Mouse (Mus musculus) adrenal gland, postnatal 36 days (tissue): Measurements from ENCODE around the gene Ski. TPM values are rescaled to one million over a fixed set of nuclear protein-coding genes. Genes with fewer than 3 reads are reported as not detected.

Source experiments
- DNase-seq, 2 experiments: peaks; one replicate each; pipeline ENCODE4 v3.0.0; 2021; ENCODE audit warnings: mixed read lengths in 1 of 2
- total RNA-seq, 2 experiments: library from RNA; stranded (reverse); gene quantifications; 2 replicates each; pipeline ENCODE4 v1.2.3; 2021

Gene Ski
- total RNA-seq, 2 experiments from 2014 or later: 55.5 to 88.7 TPM

GRCm38 (mm10) chr4:155151845-155152244, 70.5 kb downstream of the Ski start:
- DNase-seq: no peak

- no peak for DNase-seq
Observed at GRCm38 (mm10) chr4:155151221-155151788, 71.1 kb downstream of the Ski start.

GRCm38 (mm10) chr4:155150276-155151113, 71.9 kb downstream of the Ski start:
- peak; percentile 92 to 96 for DNase-seq

- no peak for DNase-seq
Observed at GRCm38 (mm10) chr4:155149941-155150275, 72.5 kb downstream of the Ski start.

- peak; percentile 38 to 75 for DNase-seq
Observed at GRCm38 (mm10) chr4:155148910-155149698, 73.3 kb downstream of the Ski start.

- no peak for DNase-seq
Observed at GRCm38 (mm10) chr4:155148453-155148852, 73.9 kb downstream of the Ski start.

- no peak for DNase-seq
Observed at GRCm38 (mm10) chr4:155146107-155146823, 76.1 kb downstream of the Ski start.

- no peak for DNase-seq
Observed at GRCm38 (mm10) chr4:155144548-155145180, 77.7 kb downstream of the Ski start.

GRCm38 (mm10) chr4:155143871-155144502, 78.4 kb downstream of the Ski start:
- peak; percentile 47 to 63 for DNase-seq

GRCm38 (mm10) chr4:155143411-155143810, 79.0 kb downstream of the Ski start:
- DNase-seq: no peak

- no peak for DNase-seq
Observed at GRCm38 (mm10) chr4:155142836-155143235, 79.6 kb downstream of the Ski start.

GRCm38 (mm10) chr4:155140795-155141265, 81.6 kb downstream of the Ski start:
- DNase-seq: peak; percentile 75 to 80

GRCm38 (mm10) chr4:155140150-155140549, 82.2 kb downstream of the Ski start:
- peak in 1 of 2 experiments; percentile 44 for DNase-seq

GRCm38 (mm10) chr4:155139281-155140045, 82.9 kb downstream of the Ski start:
- no peak for DNase-seq

GRCm38 (mm10) chr4:155138451-155138850, 83.9 kb downstream of the Ski start:
- DNase-seq: no peak

GRCm38 (mm10) chr4:155137891-155138290, 84.5 kb downstream of the Ski start:
- DNase-seq: peak in 1 of 2 experiments; percentile 43

- peak in 1 of 2 experiments; percentile 54 for DNase-seq
Observed at GRCm38 (mm10) chr4:155135909-155136585, 86.3 kb downstream of the Ski start.

- no peak for DNase-seq
Observed at GRCm38 (mm10) chr4:155134686-155135172, 87.7 kb downstream of the Ski start.

- DNase-seq: peak; percentile 55 to 66
Observed at GRCm38 (mm10) chr4:155133658-155134417, 88.6 kb downstream of the Ski start.
